Mouse (Mus musculus): ENCODE measurements around the gene Trap1.
"Not testable (repeated sequence)": the region's sequence is repeated elsewhere in the genome, so short reads cannot be mapped to it uniquely, and the experiment has no call there.

Trap1 gene

GRCm38 (mm10) chr16:4036807-4037206 lies 40.8 kb downstream of the Trap1 start, which contains the start of gene Dnase1:
Gene Dnase1, plus strand, starts transcription at chr16:4036942.
- DNase-seq (ENCODE audit: low read depth), result no peak

- no peak for DNase-seq (ENCODE audit: low read depth)
These were observed 42.1 kb downstream of the Trap1 start for GRCm38 (mm10) chr16:4035575-4035974.

DNA sequence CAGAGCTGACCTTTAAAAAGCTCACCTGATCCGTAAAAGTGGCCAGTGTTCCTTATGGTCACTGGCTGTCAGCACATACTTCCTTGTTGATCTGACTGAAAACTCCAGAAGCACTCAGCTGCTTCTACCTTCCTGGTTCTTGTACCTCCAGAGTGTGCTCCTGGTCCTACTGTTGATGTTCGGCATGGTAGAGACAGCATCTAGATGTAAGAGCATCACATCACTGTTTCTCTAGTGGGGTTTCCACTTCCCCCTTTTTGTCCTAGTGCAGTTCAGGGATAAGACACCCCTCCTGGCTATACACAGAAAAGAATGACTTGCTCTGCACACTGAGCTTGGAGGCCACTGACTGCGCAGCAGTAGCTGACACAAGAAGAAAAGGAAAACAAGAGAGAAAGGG lies 43.2 kb downstream of the Trap1 start:
- DNase-seq (ENCODE audit: low read depth), result no peak

GRCm38 (mm10) chr16:4033971-4034370 lies 43.7 kb downstream of the Trap1 start:
- no peak for DNase-seq (ENCODE audit: low read depth)

GRCm38 (mm10) chr16:4032341-4032748 lies 45.3 kb downstream of the Trap1 start:
- no peak for DNase-seq (ENCODE audit: low read depth)

DNA sequence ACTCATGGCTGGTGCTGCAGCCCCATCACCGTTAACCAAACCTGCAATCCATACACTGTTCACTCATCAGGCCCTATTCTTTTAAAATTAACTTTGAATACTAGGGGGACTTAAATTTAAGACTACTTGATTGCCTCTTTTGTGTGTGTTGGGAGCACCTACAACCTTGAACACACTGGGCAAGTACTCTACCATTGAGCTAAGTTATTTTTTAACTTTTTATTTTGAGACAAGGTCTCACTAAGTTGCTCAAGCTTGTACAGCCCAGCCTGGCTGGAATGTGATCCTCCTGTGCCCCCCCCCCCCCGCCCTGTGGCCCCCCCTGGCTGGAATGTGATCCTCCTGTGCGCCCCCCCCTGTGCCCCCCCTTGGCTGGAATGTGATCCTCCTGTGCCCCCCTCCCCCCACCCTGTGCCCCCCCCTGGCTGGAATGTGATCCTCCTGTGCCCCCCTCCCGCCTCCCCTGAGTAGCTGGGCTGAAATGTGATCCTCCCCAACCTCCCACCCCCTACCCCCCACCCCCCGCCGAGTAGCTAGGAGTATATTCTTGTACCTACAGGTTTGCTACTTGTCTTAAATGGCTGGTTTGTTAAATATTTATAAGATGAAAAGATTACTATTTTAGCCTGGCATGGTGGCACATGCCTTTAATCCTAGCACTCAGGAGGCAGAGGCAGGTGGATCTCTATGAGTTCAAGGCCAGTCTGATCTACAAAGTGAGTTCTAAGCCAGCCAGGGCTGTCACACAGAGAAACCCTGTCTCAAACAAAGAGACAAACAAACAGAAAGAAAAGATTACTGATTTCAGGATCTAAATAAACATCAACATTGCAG lies 46.0 kb downstream of the Trap1 start:
- no peak for DNase-seq (ENCODE audit: low read depth)

GRCm38 (mm10) chr16:4030501-4030900 lies 47.1 kb downstream of the Trap1 start:
- no peak for DNase-seq (ENCODE audit: low read depth)

- no peak for DNase-seq (ENCODE audit: low read depth)
These were observed 48.2 kb downstream of the Trap1 start for GRCm38 (mm10) chr16:4029371-4029841.

DNA sequence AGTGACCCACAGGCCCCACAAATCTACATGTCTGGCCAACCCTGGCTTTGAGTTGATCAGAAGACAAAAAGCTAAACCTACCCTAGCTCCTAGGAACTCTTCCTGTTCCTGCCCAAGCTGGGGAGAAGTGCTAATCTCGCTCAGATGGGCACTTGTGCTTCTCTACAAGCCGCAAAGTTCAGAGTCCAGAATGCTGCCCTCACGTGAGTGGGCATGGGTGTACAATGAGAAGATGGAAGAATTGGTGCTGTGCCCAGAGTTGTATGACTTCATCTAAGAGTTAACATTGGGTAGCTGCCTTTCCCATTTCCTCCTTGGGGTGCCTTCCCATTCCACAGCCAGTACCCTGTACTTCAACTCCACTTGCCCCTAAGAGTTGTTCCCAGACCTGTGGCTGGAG lies 50.4 kb downstream of the Trap1 start:
- DNase-seq (ENCODE audit: low read depth), result no peak

GRCm38 (mm10) chr16:4026672-4027071 lies 51.0 kb downstream of the Trap1 start:
- DNase-seq (ENCODE audit: low read depth), result no peak

DNA sequence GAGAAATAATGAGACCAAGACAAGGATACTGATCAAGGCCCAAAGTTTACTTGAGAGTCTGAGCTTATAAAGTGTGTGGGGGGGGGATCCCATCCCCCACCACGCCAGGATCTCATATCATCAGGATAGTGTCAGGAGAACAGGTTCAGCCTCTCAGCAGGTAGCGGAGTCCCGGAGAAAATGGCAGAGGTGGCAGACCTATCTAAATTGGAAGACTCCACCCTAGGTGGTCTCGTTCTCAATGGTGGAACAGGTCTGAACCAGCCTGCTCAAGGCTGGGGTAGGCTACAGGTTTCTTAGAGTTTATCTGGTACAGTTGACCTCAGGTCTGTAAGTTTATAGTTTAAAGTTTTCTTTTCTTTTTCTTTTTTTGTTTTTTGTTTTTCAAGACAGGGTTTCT lies 54.9 kb downstream of the Trap1 start:
- DNase-seq (ENCODE audit: low read depth), result no peak

DNA sequence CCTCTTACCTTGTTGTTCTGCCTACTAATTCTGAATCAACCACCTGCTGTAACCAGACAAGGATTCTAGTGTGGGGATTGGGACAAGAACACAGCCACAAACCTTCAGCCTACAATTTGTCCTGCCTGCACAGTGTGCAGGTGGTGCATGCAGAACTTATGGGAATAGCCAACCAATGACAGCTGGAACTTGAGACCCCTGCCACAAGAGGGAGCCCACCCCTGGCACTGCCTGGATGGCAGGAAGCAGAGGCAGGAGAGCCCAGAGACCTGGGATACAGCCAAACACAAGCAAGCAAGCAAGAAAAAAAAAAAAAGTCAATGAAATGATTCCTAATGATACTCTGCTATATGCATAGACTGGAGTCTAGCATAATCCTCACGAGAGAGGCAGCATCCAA lies 56.4 kb downstream of the Trap1 start:
- no peak for DNase-seq (ENCODE audit: low read depth)

- not testable (repeated sequence) for DNase-seq (ENCODE audit: low read depth)
These were observed 60.2 kb downstream of the Trap1 start for GRCm38 (mm10) chr16:4017466-4017865.

DNA sequence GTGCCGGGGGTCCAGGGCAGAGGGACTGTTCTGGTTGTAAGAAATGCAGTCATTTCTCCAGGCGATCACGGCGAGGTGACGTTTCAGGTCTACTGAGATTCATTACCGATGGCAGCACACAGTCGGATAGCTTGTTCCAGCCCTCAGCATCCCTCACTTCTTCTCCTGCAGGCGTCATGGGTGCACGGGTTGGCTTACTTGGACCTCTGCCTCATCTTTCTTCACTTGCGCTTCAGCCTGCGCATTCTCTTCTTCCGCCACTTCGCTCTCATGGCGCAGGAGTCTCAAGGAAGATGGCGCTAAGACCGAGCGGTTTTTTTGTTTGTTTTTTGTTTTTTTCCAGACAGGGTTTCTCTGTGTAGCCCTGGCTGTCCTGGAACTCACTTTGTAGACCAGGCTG lies 60.8 kb downstream of the Trap1 start:
- not testable (repeated sequence) for DNase-seq (ENCODE audit: low read depth)

DNA sequence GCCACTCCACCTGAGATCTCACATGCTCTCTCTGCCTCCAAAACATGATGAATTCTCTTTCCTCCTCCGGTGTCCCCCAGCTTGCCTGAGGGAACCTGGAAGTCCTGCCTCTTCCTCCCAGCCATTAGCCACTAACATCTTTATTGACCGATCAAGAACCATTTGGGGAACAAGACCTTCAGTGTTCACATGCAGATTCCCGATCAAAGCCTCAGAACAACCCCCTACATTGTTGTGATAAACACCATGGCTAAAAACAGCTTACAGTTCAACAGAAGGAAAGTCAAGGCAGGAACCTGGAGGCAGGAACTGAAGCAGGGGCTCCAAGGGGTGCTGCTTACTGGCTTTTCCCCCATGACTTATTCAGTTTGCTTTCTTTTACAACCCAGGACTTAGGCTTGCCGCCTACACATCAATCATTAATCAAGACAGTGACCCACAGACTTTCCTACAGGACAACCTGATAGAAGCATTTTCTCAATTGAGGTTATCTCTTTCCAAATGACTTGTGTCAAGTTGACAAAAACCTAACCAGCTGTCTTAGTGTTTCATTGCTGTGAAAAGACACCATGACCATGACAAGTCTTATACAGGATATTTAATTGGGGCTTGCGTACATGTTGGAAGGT lies 63.5 kb downstream of the Trap1 start:
- no peak for DNase-seq (ENCODE audit: low read depth)

GRCm38 (mm10) chr16:4012882-4013570 lies 64.6 kb downstream of the Trap1 start:
- DNase-seq (ENCODE audit: low read depth), result no peak

DNA sequence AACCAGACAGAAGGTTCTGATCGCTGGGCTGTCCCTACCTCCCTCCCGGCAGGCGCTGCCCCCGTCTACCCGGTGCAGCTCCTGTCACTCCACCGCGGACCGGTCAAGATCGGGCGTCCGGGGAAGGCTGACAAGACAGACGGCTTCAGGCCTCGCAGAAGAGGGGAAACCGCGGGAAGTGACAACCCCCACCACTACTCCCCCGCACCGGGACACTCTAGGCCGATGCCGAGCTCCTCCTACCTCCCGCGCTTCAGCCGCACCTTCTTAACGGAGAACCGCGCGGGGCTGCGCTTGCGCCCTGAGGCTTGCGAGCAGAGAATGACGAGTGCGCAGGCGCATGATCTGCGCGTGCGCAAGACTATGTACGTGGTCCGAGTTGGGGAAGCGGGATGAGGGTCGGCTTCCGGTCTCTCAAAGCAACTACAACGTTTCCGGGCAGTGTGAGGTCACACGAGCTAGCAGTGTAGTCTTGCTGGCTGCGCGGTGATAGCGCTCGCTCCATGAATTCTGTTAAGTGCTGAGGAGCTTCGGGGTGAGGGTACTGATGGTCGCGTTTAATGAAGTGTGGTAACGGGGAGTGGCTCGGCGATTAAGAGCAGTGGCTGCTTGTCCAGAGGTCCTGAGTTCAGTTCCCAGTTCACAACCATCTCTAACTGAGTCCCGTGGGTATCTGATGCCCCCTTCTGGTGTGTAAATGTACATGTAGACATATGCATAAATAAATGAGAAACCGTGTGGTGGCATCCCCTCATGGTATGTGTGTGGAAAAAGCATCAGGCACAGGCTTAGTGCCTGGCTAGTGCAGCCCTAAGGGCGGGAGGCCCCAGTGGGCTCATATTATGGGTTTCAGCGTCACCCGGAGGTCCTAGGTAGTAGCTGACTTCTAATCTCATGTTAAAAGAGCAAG lies 73.9 kb downstream of the Trap1 start, which contains the start of gene Slx4:
Slx4 (minus strand) TSS at position 282 of the 910 bp plus-strand sequence.
- DNase-seq (ENCODE audit: low read depth), result peak; percentile 99

All from naive thymus-derived CD4-positive, alpha-beta T cell, adult 2 months (primary cell).